Mouse (Mus musculus): ENCODE data around the gene Tram1l1. TPM values are rescaled to one million over a fixed set of nuclear protein-coding genes. Genes with fewer than 3 reads are reported as not detected.

Tram1l1 gene
- polyA plus RNA-seq (2021; fragmentation: Nextera tagmentation) = 25.4 and 25.5 TPM in 2 replicates
- long read RNA-seq, experiment 1, transcript Tram1l1-201 (1 exons, 3,889 nt) = major isoform, 93 of 93 reads
- long read RNA-seq, experiment 1, partial matches to known transcripts = 0 of 93 reads
- long read RNA-seq, experiment 1, other reads (novel, unspliced or antisense) = 0 of 93 reads
- long read RNA-seq, experiment 2, transcript Tram1l1-201 (1 exons, 3,889 nt) = major isoform, 347 of 348 reads
- long read RNA-seq, experiment 2, partial matches to known transcripts = 0 of 348 reads
- long read RNA-seq, experiment 2, other reads (novel, unspliced or antisense) = 1 of 348 reads

GRCm38 (mm10) chr3:124320821-124321576, at the start of gene Tram1l1:
Gene Tram1l1 (plus strand): TSS chr3:124320855.

Other genes with a start within 250 kb of the Tram1l1 start
- gene 1700006A11Rik, start 105.2 kb downstream of the Tram1l1 start, polyA plus RNA-seq (2021; fragmentation: Nextera tagmentation) = not detected in 2 replicates